Mouse (Mus musculus) G1E (cell line): Measurements from ENCODE around the gene Mrpl37. TPM values are rescaled to one million over a fixed set of nuclear protein-coding genes. Genes with fewer than 3 reads are reported as not detected.
A peak's percentile ranks its signal among the peaks of the same experiment; 100 is the strongest.

Source experiments
- ATAC-seq: 2 replicates; pipeline ENCODE4 v1.8.0; 2016; ENCODE audit warnings: mild to moderate bottlenecking; ENCODE audit not compliant: insufficient number of reproducible peaks, poor library complexity, low FRiP score, severe bottlenecking; ENCODE audit errors: extremely low read depth
- DNase-seq: peaks from one replicate; pipeline ENCODE4 v3.0.0; 2012; ENCODE audit warnings: low spot score
- H3K27me3 ChIP-seq: 2 replicates; pipeline ENCODE4 v1.6.1; 2012; ENCODE audit warnings: mild to moderate bottlenecking, low read length, inconsistent platforms; ENCODE audit not compliant: insufficient read depth
- H3K36me3 ChIP-seq: replicated peaks from 2 replicates; pipeline ENCODE3; 2012; ENCODE audit warnings: mild to moderate bottlenecking, inconsistent platforms
- H3K4me1 ChIP-seq: 2 replicates; pipeline ENCODE4 v1.6.1; 2012; ENCODE audit warnings: low read depth, low read length, inconsistent platforms, mixed read lengths; ENCODE audit not compliant: insufficient read depth
- H3K4me3 ChIP-seq: 2 replicates; pipeline ENCODE4 v1.5.1; 2012; ENCODE audit warnings: low read depth, mild to moderate bottlenecking, inconsistent platforms, low read length, moderate library complexity, mixed read lengths
- H3K9me3 ChIP-seq: replicated peaks from 2 replicates; pipeline ENCODE4 v1.6.1; 2012; ENCODE audit warnings: inconsistent platforms
- CTCF ChIP-seq: IDR thresholded peaks from 2 replicates; pipeline ENCODE4 v1.5.1; 2012; ENCODE audit warnings: low read depth, low read length, inconsistent platforms, mixed read lengths
- GATA1 ChIP-seq: IDR thresholded peaks from 2 replicates; pipeline ENCODE4 v1.6.1; 2012; ENCODE audit warnings: borderline replicate concordance, low read length, inconsistent platforms, mixed read lengths
- GATA2 ChIP-seq: IDR thresholded peaks from 2 replicates; pipeline ENCODE4 v1.6.1; 2012; ENCODE audit warnings: low read depth, low read length, inconsistent platforms, borderline replicate concordance
- POLR2AphosphoS5 ChIP-seq: IDR thresholded peaks from 2 replicates; pipeline ENCODE4 v1.6.1; 2012; ENCODE audit warnings: low read depth, low read length, inconsistent platforms; ENCODE audit not compliant: insufficient replicate concordance
- TAL1 ChIP-seq: conservative IDR thresholded peaks from 2 replicates; pipeline ENCODE4 v1.6.1; 2012; ENCODE audit warnings: low read depth, low read length, inconsistent platforms, mixed read lengths
- polyA plus RNA-seq: library from polyadenylated mRNA; stranded (reverse); fragments of >175 nt; gene quantifications from 2 replicates; pipeline ENCODE4 v1.2.3, GENCODE M21; 2012
- total RNA-seq, 2 experiments: library from RNA; stranded (forward) in 1 of 2; stranded (reverse) in 1 of 2; fragments of 200-1000 nt in 1 of 2; fragments of >200 nt in 1 of 2; fragmentation: Nextera tagmentation in 1 of 2; gene quantifications; 2 replicates each; pipeline ENCODE4 v1.2.3; 2014 to 2017

Mrpl37 gene
- total and polyA plus RNA-seq, 3 experiments: 41.0 to 95.0 (median 50.4) TPM

DNA sequence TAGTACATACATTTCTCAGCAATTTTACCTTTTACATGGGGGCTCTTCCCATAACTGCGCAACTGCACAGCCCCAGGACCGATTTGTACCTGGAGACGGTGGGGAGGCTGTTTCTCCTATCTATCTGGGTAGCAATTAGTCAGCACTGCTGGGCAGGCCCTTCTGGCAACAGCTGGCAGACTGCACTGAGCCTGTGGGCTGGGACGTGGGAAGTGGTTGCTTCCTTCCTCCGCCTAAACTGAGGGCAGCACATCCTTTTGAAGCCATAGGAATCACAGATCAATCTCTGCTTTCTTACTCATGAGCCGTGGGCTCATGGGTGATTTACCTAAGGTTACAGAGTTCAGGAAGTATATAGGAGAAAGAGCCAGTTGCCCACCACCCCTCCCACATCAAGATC, 7.9 kb downstream of the Mrpl37 start:
- Histone ChIP-seq H3K36me3 (peaks cover 91% of the 10 kb centered on the region), H3K4me1 (peaks cover 15% of the 10 kb centered on the region), H3K9me3 (no peaks in the 10 kb centered on the region), H3K27me3 (no peaks in the 10 kb centered on the region), H3K4me3 (no peak overlapping the region)
- TF ChIP-seq TAL1: no peak
- TF ChIP-seq GATA2: no peak
- TF ChIP-seq POLR2AphosphoS5: no peak
- TF ChIP-seq CTCF: no peak
- no peak for TF ChIP-seq GATA1
- DNase-seq (no peak), ATAC-seq (no peak)

- Histone ChIP-seq H3K27me3 (no peaks in the 10 kb centered on the region), H3K9me3 (no peaks in the 10 kb centered on the region), H3K36me3 (peaks cover 87% of the 10 kb centered on the region), H3K4me1 (peaks cover 10% of the 10 kb centered on the region), H3K4me3 (no peak overlapping the region)
- ATAC-seq: no peak
- no peak for DNase-seq
- TF ChIP-seq TAL1 (no peak), GATA1 (no peak), GATA2 (no peak), CTCF (no peak), POLR2AphosphoS5 (no peak)
Observed at GRCm38 (mm10) chr4:107058346-107058745, 8.3 kb downstream of the Mrpl37 start.

- peaks cover 11% of the 10 kb centered on the region for H3K4me1 ChIP-seq
- no peak for TF ChIP-seq CTCF
- TF ChIP-seq TAL1: no peak
- no peak for TF ChIP-seq GATA2
- TF ChIP-seq POLR2AphosphoS5: no peak
- TF ChIP-seq GATA1: no peak
- H3K36me3 ChIP-seq: peaks cover 75% of the 10 kb centered on the region
- no peaks in the 10 kb centered on the region for H3K27me3 ChIP-seq
- H3K4me3 ChIP-seq: no peak overlapping the region
- DNase-seq: no peak
- no peak for ATAC-seq
- no peaks in the 10 kb centered on the region for H3K9me3 ChIP-seq
Observed at GRCm38 (mm10) chr4:107056088-107056487, 10.6 kb downstream of the Mrpl37 start.

GRCm38 (mm10) chr4:107052962-107053553, 13.6 kb downstream of the Mrpl37 start:
- Histone ChIP-seq H3K27me3 (no peaks in the 10 kb centered on the region), H3K4me3 (no peak overlapping the region), H3K4me1 (peaks cover 13% of the 10 kb centered on the region), H3K9me3 (no peaks in the 10 kb centered on the region), H3K36me3 (peaks cover 72% of the 10 kb centered on the region)
- no peak for ATAC-seq
- no peak for DNase-seq
- TF ChIP-seq CTCF (no peak), POLR2AphosphoS5 (peak; percentile 22; the same call in 1 of the 2 replicates)

GRCm38 (mm10) chr4:107051889-107052288, 14.8 kb downstream of the Mrpl37 start:
- Histone ChIP-seq H3K36me3 (peaks cover 72% of the 10 kb centered on the region), H3K4me3 (no peak overlapping the region), H3K9me3 (no peaks in the 10 kb centered on the region), H3K4me1 (peaks cover 13% of the 10 kb centered on the region), H3K27me3 (no peaks in the 10 kb centered on the region)
- ATAC-seq: no peak
- no peak for TF ChIP-seq POLR2AphosphoS5
- TF ChIP-seq GATA2: no peak
- no peak for TF ChIP-seq GATA1
- TF ChIP-seq TAL1: no peak
- no peak for TF ChIP-seq CTCF
- no peak for DNase-seq

- no peak overlapping the region for H3K4me3 ChIP-seq
- no peaks in the 10 kb centered on the region for H3K9me3 ChIP-seq
- ATAC-seq (no peak), DNase-seq (no peak)
- H3K36me3 ChIP-seq: peaks cover 79% of the 10 kb centered on the region
- TF ChIP-seq GATA2 (no peak), GATA1 (no peak), TAL1 (no peak), CTCF (no peak), POLR2AphosphoS5 (no peak)
- peaks cover 13% of the 10 kb centered on the region for H3K4me1 ChIP-seq
- no peaks in the 10 kb centered on the region for H3K27me3 ChIP-seq
Observed at GRCm38 (mm10) chr4:107048568-107049162, 18.0 kb downstream of the Mrpl37 start.

DNA sequence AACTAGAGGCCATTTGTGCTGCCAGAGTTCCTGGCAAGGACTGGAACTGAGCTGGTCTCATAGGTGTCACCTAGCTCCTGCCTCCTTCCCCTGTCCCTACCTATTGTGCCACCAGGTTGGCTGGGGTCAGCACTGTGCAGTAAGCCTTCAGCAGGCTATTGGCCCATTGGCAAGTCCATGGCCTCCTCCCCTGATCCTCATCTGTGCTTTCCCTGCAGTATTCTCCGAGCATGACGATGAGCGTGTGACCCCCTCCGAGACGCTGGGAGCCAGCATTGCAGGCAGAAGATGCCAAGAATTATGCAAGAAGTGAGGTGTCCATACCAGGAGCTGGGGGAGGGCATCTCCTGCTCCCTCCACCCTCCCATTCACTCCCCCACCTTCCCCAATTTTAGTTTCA, 18.9 kb downstream of the Mrpl37 start:
- no peak for TF ChIP-seq GATA1
- TF ChIP-seq POLR2AphosphoS5: no peak
- TF ChIP-seq GATA2: no peak
- Histone ChIP-seq H3K4me1 (peaks cover 9% of the 10 kb centered on the region), H3K27me3 (no peaks in the 10 kb centered on the region), H3K36me3 (peaks cover 85% of the 10 kb centered on the region), H3K4me3 (no peak overlapping the region), H3K9me3 (no peaks in the 10 kb centered on the region)
- DNase-seq (no peak), ATAC-seq (no peak)
